Mouse (Mus musculus) megakaryocyte, embryonic 14.5 days (primary cell): ENCODE measurements around the gene Rnf24.

Experiments used
- FLI1 ChIP-seq: IDR thresholded peaks from 2 replicates; pipeline ENCODE4 v1.6.1; 2012; ENCODE audit warnings: low read length, inconsistent platforms, mixed read lengths
- GATA1 ChIP-seq: IDR thresholded peaks from 3 replicates; pipeline ENCODE4 v1.6.1; 2012; ENCODE audit warnings: mixed read lengths, low read length, inconsistent platforms, borderline replicate concordance

DNA sequence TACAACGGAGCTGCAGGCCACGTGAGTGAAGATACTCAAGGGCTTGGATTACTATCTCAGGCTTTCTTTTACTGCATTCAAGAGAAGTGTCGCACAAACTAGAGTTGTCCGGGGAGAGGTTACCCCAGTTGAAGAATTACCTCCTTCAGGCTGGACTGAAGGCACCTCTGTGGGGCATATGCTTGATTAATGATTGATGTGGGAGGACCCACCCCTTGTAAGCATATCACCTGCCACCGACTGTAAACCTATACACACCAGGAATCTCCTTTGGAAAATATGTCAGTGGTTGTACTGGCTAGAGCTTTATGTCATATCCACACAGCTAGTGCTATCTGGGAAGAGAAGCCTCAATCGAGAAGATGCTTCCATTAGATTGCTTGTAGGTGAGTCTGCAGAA, 1.4 kb upstream of the Rnf24 start:
- TF ChIP-seq FLI1 (no peak), GATA1 (no peak)
